Mouse (Mus musculus): ENCODE results near the gene Ano6.

Ano6 gene

DNA sequence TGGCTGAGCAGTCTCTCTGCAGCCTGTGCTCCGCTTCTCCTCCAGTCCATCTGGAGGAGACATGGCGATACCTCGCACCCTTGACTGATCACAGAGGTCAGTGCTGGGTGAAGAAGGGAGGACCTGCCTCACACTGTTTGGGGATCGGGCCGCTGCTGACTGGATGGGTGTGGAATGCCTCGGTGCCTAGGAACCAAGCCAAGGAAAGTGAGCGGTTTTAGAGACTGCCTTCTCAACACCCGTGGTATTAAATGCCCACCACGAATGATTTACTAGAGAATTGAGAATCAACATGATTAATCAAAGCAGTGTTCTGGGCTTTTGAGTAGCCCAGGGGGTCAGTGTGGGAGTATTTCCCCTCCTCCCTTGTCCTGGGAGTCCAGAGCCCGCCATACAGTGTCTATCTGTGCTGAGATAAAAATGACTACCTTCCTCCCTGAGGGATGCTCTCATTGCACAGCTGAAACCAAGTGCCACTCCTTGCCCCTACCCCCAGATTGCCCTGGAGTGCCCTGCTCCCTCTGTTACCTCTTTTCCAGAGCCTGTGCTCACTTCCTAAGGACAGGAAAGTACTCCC, 183.5 kb downstream of the Ano6 start:
- DNase-seq (ENCODE audit: low spot score in 2 of 2) = no peak

DNA sequence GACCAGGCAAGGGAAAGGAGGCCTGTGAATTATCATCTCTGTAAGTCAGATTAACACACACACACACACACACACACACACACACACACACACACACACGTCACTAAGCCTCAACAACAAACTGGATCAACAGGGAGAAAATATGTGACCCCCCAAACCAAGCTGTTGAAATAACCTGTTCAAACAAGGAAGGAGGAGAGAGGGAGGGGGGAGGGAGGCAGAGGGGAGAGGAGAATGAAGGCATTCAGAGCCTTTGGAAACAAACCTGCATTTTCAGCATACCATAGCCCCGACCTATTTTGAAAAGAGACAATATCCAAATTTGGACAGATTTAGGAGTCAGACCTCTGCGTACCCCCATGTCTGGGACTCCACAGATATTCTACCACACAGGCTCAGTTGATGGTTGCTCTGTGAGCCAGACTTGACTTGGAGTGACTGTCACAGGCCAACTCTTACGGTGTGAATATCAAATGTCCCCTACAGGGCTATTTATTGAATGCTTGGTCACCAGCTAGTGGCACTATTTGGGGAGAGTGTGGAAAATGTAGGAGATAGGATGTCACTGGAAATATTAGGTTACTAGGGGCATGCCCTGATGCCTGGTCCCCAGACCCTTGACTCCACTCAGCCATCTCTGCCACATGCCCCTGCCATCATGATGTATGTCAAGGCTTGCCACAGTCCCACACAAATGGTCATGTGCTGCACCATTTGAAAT, 185.7 kb downstream of the Ano6 start:
- no peak for DNase-seq (ENCODE audit: low spot score in 2 of 2)

DNA sequence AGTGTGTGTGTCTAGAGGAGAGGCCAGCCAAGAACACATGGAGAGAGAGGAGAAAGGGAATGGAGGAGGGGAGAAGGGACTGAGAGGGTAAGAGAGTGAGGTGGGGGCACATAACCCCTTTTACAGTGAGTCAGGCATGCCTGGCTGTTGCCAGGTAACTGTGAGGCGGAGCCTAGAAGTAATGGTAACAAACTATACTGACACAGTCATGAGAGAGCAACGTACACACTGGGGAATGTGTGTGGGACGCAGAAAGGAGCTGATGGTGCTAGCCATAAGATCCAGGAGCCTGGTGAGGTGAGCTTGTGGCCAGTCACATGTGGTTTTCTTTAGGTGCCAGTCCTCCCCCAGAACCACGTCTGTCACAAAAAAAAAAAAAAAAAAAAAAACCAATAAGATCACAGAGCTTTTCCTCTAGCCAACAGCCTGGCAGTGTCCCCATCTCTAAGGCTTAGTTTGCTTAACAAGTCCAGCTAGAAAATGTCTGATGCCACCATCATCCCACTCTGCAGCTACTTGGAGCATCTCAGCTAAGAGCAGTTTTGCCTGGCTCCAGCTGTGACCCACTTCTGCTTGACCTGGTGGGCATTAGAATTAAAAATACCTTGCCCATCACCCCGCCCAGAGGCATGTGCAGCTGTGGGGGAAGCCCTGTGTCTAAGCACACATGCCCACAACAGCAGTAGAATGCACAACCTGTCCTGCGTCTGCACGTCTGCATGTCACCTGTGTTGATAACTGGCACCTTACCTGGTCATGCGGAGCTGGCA, 186.7 kb downstream of the Ano6 start:
- DNase-seq (ENCODE audit: low spot score in 2 of 2) = no peak

DNA sequence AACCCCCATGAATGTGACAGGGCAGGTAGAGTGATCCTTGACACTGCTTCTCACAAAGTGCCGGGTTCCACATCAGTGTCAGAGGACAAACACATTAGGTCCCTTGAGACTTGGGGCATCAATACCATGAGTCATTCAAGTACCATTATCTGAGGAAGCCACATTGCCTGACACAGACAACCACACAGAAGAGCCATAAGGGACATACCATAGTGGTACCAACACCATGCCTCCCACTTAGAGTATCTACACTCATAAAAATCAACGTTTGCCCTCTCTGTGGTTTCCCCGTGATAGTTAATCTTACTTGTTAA, 187.3 kb downstream of the Ano6 start:
- no peak for DNase-seq (ENCODE audit: low spot score in 2 of 2)

DNA sequence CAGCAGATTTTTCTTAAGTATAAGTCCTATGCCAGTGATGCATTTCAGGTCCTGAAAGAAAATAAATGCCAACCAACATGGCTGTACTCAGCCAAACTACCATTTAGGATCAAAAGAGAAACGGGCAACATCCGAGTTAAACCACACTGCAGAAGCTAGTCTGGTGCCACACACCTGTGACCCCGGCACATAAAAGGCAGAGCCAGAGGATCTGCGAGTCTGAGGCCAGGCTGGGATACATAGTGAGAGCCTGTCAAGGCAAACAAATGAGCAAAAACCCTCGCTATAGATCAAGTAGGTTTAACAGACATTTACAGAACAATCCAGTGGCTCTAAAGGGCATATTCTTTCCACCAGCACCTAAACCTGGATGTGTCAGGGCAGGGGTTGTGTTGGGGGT, 190.0 kb downstream of the Ano6 start:
- no peak for DNase-seq (ENCODE audit: low spot score in 2 of 2)

DNA sequence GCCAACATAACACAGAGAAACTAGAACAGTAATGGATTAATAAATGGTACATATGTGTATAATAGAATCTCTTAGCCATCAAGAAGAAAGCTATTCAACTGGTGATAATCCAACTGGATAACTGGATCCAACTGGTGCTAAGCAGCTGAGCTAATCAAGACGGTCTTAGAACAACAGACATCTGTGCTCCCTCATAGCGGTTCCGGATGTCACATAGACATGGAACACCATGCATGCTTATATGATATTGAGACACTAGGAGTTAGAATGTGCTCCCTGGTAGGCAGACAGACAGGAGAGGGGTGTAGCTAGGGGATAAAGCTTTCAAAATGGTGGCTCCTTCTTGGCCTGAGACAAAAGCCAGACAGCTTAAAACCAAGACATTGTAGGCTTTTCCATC, 197.3 kb downstream of the Ano6 start:
- no peak for DNase-seq (ENCODE audit: low spot score in 2 of 2)

DNA sequence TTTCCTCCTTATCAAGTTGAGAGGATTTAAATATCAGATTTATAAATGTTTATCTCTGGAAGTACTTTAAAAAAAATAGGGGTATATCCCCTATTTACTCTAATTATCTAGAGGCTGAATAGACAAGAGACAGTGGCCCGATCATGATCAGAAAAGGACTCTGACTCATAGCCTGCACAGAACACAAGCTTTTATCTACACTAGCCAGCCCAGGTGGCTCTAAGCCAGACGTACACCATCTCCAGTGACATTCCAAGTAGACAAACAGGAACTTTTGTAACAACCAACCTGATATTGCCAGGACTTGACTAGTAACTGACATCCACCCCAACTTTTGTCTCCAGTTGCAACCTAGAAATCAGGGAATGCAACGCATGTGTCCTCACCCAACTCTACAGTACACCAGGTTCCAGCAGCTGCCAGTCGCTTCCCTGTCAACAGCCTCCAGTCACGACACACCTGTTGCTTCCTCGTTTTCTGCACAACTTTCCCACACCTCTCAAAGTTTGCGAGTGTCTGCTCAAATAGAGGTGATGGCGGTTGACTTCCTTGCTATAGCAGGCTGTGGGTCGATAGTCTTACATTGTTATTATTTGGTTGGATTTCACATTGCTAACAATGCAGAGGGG, 199.0 kb downstream of the Ano6 start:
- DNase-seq (ENCODE audit: low spot score in 2 of 2) = no peak

DNA sequence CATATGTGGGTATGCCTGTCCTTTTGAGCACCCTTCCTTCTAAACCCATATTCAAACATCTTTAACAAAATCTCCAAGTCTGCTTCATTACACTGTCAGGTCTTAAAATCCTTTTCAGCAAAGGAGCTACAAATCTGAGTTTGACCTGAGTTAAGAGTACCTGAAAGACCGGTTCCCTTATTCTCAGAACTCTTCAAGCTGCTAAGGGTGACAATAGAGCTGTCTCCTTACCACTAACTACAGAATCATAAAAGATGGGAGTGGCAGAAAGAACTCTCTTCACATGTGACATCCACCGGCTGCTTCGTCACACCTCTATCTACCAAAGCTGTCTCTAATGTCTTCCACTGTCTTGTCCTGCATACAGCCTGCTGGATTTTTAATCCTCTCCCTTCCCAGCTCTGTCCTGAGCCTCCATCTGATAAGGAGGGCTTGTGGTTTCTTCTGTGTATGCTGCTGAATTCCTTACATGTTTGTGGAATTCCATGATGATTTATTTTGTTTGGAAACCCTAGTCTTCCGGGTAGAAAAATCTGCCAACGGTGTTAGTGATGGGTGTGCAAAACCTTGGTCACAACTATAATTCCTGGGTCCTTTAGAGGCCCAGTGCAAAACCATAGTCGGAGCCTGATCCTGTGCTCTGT, 212.4 kb downstream of the Ano6 start:
- no peak for DNase-seq (ENCODE audit: low spot score in 2 of 2)

DNA sequence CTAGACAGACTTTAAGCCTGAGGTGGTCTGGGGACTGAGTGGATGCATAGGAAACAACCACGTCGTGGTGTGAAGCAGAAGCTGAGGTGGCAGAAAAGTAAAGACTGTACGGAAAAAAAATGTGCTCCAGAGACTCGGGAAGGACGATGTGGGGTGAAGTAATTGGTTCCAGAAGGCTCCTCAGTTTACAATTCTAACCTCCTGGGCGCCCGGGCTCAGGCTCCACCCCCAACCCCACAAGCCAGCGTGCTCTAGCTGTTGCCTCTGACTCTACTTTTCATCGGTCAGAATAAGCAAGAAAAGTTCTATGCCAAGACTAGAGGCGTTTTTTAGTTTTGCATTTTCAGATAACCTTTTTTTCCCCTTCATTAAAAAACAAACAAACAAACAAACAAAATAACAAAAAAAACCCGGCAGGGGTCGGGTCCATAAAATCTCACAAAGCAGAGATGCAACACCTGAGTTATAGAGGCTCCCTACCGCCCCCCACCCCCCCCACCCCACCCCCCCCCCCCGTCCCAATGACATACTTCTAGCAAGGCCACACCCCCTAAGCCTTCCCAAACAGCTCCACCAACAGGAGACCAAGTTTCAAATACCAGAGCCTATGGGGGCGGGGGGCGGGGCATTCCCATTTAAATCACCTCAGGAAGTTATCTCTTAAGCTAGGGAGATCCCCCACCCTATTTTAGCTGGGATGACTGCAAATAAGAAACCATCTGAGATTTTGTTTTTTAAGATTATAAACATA, 221.2 kb downstream of the Ano6 start:
- DNase-seq (ENCODE audit: low spot score in 2 of 2) = no peak

DNA sequence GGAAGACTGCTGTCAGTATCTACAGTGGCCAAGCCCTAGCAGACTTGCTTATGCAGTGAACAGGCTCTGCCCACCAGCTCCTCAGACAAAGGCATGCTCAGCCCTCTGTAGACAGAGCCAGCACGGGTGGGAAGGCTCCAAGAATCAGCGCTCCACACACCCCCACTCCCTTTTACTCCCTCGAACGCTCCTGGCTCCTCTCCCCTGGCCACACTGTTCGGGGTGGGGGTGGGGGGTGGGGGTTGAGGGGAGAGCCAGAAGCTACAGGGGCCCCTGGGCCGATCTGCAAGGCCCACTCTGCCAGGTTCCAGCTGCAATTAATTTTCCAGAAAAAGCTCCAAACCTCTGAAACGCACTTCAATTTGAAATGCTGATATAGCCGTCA, 221.7 kb downstream of the Ano6 start:
- no peak for DNase-seq (ENCODE audit: low spot score in 2 of 2)

DNA sequence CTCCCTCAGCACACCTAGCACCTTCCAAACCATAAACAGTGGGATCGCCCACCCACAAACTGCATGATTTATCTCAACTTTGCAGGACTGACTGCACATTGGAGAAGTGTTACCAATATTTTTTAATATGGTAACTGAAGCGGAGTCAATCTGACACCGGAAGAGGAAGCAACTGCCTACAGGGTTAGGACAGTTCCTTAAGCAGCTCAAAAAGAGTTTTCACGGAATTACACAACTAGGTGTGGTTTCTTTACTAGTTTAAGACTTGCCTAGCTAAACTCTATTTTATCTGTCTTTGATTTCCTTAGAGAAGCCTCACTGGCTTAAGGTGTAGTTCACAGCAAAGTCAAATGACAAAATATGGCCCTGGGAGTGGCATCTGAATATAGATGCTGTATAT, 223.9 kb downstream of the Ano6 start:
- DNase-seq (ENCODE audit: low spot score in 2 of 2) = no peak

DNA sequence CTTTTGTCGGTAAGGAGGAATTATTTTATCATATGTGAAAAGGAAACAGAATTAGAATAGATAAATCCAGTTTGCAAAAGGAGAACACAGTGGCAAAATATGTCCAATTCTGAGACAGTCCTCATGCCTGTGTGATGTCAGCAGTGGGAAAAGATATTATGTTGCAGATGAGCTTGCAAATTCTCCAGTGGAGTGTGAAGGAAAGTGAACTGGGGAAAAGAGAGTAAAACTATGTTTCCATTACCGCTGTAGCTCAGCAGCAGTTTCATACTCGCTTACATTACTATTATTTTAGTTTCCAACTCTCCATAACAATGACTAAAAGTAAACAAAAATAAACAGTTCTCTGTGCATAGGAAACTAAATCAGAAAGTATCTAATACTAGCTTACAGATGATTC, 229.8 kb downstream of the Ano6 start:
- DNase-seq (ENCODE audit: low spot score in 2 of 2) = no peak

DNA sequence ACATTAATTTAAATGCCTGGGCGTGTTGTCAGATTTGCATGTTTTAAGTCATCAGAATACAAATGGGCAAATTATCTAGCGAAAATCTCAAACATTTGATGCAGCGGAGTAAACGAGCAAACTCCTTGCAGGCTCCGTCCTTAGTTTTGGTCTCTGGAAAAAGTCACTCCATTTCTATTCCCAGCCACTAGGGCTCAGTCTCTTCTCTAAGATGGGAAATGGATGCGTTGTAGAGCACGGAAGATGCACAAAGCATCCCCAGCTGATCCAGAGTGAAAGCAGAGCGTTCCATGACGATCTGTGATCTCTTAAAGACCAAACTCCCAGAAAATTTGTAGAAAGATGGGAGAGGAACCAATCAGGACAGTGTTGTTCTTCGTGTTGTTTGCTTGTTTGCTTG, 230.9 kb downstream of the Ano6 start:
- DNase-seq (ENCODE audit: low spot score in 2 of 2) = no peak
